Mouse (Mus musculus) bone marrow, adult 2 months (tissue): ENCODE measurements around the gene Lrmda. TPM values are rescaled to one million over a fixed set of nuclear protein-coding genes. Genes with fewer than 3 reads are reported as not detected.

Experiments
- H3K27ac ChIP-seq: fragments of 200-500 bp; 2 replicates; pipeline ENCODE4 v1.5.1; 2012; ENCODE audit warnings: low read depth, mild to moderate bottlenecking, control low read depth, inconsistent platforms, low read length; ENCODE audit not compliant: control insufficient read depth, poor library complexity, insufficient read depth
- H3K4me1 ChIP-seq: fragments of 200-500 bp; 2 replicates; pipeline ENCODE4 v1.6.1; 2011; ENCODE audit warnings: low read length; ENCODE audit not compliant: control insufficient read depth, insufficient read depth
- H3K4me3 ChIP-seq: fragments of 200-500 bp; replicated peaks from 2 replicates; pipeline ENCODE3; 2011; ENCODE audit warnings: mild to moderate bottlenecking, low read depth, low read length, control low read depth; ENCODE audit not compliant: control insufficient read depth
- CTCF ChIP-seq: fragments of 200-500 bp; IDR thresholded peaks from 2 replicates; pipeline ENCODE4 v1.5.1; 2011; ENCODE audit warnings: low read length, control low read depth; ENCODE audit not compliant: control insufficient read depth, insufficient read depth
- POLR2A ChIP-seq: fragments of 200-500 bp; IDR thresholded peaks from 2 replicates; pipeline ENCODE4 v1.6.1; 2011; ENCODE audit warnings: low read depth, mild to moderate bottlenecking, control low read depth, low read length, borderline replicate concordance; ENCODE audit not compliant: control insufficient read depth
- WGBS: fragments of 180-500 bp; shearing (Covaris S2); methylation state at CpG from one replicate; pipeline ENCODE4 v1.1.7; 2018; 5-methylcytosine and 5-hydroxymethylcytosine counted together
- polyA plus RNA-seq: library from polyadenylated mRNA; stranded (reverse); fragments of >200 nt; gene quantifications from 2 replicates; pipeline ENCODE4 v1.2.4, GENCODE M21; 2011; ENCODE audit warnings: low replicate concordance; ENCODE audit not compliant: missing spikeins, insufficient read depth, insufficient read length

Gene Lrmda
- polyA plus RNA-seq, 1 experiment: 3.8 TPM

DNA sequence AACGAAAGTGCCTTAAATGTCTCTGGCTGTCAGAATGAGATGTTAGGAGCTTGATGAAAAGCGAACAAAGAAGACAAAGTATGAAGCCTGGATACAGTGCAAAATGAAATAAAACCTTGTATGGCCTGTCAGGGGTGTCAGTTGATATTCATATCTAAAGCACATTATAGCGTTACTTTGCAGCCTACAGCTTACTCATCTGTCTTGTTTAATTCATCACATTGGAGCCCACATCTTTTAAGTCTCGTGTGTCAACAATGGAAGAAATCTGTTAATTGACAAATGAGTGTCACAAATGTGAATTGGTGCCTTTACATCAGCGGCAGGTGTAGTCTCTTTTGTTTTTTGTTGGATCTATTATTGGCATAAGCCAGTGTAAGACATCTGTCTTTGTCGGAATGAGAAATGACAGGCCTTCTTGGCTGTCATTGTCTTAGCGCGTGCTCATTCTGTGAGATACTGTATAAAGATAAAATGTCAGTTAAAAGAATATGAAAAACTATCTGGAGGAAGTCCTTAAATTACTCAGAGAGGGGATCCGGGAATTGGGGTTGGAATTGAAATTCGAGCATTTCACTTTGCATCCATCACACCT lies 26.8 kb downstream of the Lrmda start:
- TF ChIP-seq CTCF (no peak), POLR2A (no peak)

DNA sequence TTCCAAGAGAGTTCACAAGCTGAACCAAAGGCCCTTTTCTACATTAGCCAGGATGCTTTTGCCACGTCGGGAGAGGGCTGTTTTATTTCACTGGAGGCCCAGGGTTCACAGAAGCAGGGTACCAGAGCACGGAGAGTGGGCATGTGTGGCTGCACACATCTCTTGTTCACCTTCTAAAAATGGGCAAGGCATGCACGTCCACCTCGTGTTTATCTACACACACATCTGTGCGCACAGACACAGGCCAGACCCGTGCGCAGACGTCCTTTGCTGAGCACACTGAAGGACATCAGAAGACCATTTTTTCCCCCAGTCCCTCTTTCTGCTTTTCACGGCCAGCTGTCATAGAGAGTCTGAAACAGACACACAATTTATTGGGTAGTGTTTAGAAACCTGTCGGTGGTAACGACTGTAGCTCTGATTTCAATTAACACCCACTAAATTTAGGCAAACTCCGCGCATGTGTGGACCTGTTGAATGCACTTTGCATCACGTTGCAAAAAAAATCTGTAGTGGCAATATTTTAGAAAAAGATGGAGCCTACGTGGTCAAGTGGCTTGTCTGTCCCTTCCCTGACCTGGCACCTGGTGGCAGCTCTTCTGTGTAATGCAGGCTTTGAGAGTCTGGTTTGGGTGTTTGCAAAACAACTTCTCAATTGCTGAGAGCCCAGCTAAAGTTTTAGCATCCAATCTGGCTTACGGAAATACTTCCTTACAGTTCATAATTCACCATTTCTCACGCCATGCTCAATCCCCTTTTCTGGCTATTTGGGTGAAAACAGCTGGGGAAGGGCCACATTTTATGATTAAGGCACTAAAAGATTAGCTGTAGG lies 28.8 kb downstream of the Lrmda start:
- no peak for TF ChIP-seq CTCF
- no peak for TF ChIP-seq POLR2A
- 82% methylated on average over 18 of the region's 18 CpGs for WGBS
- Histone ChIP-seq H3K27ac (no peak overlapping the region), H3K4me3 (no peak overlapping the region), H3K4me1 (peaks cover 5% of the 10 kb centered on the region)

More for the DNA sequence above, 26.8 kb downstream of the Lrmda start:
- H3K27ac ChIP-seq: no peak overlapping the region
- H3K4me3 ChIP-seq: no peak overlapping the region
- H3K4me1 ChIP-seq: no peaks in the 10 kb centered on the region
- WGBS: 90% methylated on average over 10 of the region's 10 CpGs

DNA sequence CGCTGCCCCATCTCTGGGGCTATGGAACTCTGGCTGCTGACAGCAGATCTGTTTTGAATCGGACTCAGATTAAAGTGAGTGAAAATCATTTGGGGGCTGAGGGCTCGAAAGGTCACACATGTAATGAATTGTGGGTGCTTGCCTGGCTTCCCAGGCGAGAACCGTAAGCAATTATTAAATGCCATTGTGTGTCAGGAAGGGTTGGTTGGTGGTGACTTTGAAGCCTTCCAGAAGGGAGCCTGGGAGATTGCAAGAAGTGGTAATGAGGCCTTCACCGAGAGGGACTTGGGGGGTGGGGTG lies 29.3 kb downstream of the Lrmda start:
- TF ChIP-seq CTCF (no peak), POLR2A (no peak)
- WGBS: 79% methylated on average over 6 of the region's 6 CpGs
- Histone ChIP-seq H3K27ac (no peak overlapping the region), H3K4me3 (no peak overlapping the region), H3K4me1 (peaks cover 5% of the 10 kb centered on the region)

DNA sequence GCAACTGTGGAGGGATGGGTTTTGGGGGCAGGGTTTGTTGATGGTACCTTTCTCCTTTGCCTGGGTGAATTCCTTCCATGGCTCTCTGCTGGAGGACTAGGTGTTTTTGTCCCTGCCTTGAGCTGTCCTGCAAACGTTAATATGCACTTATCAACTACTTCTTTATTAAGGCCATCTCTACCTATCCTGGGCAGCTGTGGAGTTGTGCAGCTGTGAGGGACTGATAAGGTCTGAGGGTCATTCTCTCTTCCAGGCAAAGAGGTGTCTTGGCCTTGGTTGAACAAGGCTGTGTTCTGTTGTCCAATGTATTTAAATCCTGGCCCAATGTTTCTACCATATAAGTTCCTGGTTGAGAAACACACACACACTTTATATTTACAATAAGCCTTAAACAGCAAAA lies 29.8 kb downstream of the Lrmda start:
- H3K4me1 ChIP-seq: peaks cover 5% of the 10 kb centered on the region
- TF ChIP-seq CTCF (no peak), POLR2A (no peak)
- no peak overlapping the region for H3K4me3 ChIP-seq
- no peak overlapping the region for H3K27ac ChIP-seq
- 36% methylated on average over 1 of the region's 1 CpGs for WGBS

DNA sequence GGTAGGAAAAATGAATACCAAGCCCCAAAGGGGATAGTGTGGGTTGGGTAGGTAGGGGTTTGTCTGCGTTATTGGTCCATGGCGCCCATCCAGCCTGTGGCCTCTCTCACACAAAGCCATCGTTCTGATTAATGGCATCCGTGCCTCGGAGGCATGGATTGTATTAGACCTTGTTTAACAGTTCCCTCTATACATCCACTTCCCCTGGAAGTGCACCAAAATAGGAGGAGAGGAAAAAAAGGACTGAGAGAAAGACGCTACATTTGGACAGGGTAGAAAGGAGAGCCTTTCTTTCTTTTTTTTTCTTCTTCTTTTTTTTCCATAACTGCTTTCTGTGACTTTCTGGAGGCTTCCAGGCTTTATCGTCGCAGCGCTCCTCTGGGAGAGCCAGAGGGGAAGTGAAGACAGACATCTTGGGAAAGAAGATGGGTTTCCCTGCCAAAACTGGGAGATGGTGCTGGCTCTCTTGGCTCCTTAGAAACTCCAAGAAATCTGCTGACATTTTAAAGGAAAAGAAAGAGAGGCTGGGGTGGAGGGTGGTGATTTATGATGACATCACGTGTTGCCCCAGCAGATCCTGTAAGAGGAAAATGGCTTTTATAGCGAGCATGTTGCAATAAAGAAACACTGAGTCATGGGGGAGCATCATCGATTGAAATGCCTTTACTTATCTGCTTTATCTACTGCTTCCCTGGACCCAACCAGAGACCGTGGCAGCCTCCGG lies 32.6 kb downstream of the Lrmda start:
- no peak for TF ChIP-seq POLR2A
- TF ChIP-seq CTCF: no peak
- no peak overlapping the region for H3K4me3 ChIP-seq
- whole genome bisulfite sequencing: 66% methylated on average over 14 of the region's 14 CpGs
- H3K4me1 ChIP-seq: peaks cover 5% of the 10 kb centered on the region
- H3K27ac ChIP-seq: no peak overlapping the region

DNA sequence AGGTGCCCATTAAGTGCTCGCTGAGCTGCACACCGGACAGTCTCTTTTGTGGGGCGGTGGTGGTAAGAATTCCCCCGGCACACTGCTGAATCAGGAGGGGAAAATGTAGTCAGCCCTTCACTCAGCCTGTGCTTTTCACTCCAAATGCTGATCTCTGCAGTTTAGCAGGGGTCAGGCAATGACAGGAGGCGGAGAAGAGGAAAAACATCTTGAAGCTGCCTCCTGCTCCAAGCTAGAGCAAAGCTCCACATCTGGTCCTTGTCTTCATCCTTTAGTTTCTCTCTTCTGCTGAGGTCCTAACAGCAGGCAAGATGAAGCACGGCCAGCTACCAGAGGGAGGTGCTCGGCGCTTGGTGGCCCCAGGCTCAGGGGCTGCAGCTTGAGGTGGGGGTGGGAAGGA lies 36.1 kb downstream of the Lrmda start:
- Histone ChIP-seq H3K4me3 (no peak overlapping the region), H3K27ac (no peak overlapping the region), H3K4me1 (peaks cover 5% of the 10 kb centered on the region)
- TF ChIP-seq CTCF (no peak), POLR2A (no peak)
- 80% methylated on average over 8 of the region's 8 CpGs for WGBS

DNA sequence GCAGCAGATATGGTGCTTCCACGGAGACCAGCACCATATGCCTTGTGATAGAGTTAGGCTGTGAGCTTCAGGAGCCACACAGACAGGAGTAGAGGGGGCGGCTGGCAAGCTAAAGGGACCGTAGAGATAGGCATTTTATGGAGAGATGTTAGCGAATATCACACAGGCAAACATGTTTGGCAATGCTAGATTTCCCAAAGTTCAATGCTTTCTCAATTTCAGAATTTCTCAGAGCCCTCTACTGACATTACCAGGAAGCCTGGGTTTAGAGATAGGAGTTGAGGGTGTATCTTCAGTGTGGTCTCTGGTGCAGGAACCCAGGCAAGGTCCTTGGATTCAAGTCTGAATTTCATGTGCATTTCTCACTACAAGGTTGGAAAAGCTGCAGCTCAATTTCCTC lies 36.7 kb downstream of the Lrmda start:
- no peak for TF ChIP-seq POLR2A
- no peak for TF ChIP-seq CTCF
- peaks cover 5% of the 10 kb centered on the region for H3K4me1 ChIP-seq
- WGBS: 53% methylated on average over 4 of the region's 4 CpGs
- no peak overlapping the region for H3K27ac ChIP-seq
- H3K4me3 ChIP-seq: no peak overlapping the region

DNA sequence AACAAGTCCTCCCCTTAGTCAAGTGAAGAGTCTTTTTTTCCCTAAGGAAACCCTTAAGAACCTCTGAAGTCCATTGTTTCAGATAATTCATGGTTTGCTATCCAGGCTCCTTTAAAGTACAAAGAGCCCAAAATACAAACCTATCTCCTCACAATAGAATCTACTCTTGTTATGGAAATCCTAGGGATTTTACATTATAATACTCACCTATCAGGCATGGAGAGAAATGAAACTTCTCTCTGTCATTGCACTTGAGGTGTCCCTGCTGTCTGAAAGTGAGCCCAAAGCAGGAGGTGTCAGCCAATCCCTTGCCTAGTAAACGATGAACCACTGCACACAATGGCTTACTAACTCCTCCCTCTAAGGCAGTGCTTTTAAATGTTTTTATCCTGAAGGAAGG lies 39.2 kb downstream of the Lrmda start:
- no peaks in the 10 kb centered on the region for H3K4me1 ChIP-seq
- H3K27ac ChIP-seq: no peak overlapping the region
- 73% methylated on average over 1 of the region's 1 CpGs for WGBS
- no peak overlapping the region for H3K4me3 ChIP-seq
- TF ChIP-seq POLR2A (no peak), CTCF (no peak)

DNA sequence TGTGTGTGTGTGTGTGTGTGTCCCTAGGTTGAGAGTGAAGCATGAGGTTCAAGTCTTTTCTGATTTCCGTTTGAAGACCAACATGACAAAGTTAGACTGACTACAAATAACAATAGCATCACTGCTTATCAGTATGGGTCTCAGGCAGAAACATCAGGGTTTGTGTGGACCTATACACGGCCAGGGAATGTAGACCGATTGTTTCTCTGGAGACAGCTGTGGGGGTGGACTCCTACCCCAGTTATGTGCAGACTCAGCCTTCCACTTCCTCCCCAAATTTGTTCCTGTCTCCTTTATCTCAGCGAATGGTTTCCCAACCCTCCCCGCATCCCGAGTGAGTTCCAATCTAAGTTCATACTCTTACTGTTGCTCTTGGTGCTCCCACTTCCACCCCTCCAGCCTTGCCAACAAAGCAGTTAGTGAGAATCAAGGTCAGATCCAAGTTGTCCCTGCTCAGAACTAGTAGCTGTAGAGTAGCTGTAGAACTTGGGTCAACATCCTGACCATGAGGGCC lies 39.9 kb downstream of the Lrmda start:
- Histone ChIP-seq H3K4me3 (no peak overlapping the region), H3K27ac (no peak overlapping the region), H3K4me1 (no peaks in the 10 kb centered on the region)
- WGBS: 72% methylated on average over 6 of the region's 6 CpGs
- TF ChIP-seq POLR2A (no peak), CTCF (no peak)
